Mouse (Mus musculus): Measurements from ENCODE around the gene Coro7. TPM values are rescaled to one million over a fixed set of nuclear protein-coding genes. Genes with fewer than 3 reads are reported as not detected.
A peak's percentile ranks its signal among the peaks of the same experiment; 100 is the strongest.

The Coro7 gene
- total RNA-seq, 2 experiments from 2014 or later: 24.1 to 26.5 TPM

DNA sequence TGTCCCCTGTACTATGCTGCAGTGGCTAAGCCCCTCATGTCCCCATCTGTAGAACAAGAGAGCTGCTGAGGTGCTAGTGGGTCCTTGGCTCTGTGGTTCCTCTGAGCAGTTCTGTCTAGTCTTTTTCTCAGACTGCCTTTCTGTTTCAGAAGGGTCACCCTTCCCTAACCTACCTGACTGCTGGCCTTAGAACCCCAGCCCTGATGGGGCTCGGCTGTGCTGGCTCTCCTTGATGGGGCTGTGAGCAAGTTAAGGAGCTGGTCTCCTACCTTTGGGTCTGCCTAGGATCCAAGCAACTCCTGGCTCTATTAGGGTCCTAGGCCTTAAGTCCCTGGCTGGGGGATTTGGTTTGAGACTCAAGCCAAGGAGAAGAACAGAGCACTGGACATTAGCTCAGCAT is 64.3 kb downstream of the Coro7 start:
- no peak for DNase-seq

- DNase-seq: no peak
Observed at GRCm38 (mm10) chr16:4614639-4615038, 64.9 kb downstream of the Coro7 start.

DNA sequence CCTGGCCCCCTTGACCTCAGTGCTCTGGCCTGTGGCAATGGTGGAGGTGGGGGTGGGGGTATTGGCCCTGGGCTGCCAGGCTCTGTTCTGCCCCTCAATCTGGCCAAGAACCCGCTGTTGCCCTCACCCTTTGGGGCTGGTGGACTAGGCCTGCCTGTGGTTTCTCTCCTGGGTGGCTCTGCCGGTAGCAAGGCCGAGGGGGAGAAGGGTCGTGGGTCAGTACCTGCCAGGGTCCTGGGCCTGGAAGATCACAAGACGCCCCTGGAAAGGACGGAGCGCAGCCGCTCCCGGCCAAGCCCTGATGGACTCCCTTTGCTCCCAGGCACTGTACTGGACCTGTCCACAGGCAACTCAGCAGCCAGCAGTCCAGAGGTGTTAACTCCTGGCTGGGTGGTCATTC is 65.8 kb downstream of the Coro7 start:
- DNase-seq: no peak

DNA sequence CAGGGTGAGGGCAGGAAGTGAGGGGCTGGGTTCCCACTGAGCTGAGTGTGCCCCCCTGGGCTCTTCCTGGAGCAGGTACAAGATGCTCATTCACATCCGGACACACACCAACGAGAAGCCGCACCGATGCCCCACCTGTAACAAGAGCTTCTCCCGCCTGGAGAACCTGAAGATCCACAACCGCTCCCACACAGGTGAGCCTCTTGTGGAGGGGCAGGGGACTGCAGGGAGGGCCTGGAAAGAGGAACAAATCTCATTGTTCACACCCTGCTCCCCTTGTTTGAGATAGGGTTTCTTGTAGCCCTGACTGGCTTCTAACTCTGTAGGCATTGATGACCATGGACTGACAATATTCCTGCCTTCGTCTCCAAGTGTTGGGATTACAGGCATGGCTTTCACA is 67.9 kb downstream of the Coro7 start:
- no peak for DNase-seq

DNA sequence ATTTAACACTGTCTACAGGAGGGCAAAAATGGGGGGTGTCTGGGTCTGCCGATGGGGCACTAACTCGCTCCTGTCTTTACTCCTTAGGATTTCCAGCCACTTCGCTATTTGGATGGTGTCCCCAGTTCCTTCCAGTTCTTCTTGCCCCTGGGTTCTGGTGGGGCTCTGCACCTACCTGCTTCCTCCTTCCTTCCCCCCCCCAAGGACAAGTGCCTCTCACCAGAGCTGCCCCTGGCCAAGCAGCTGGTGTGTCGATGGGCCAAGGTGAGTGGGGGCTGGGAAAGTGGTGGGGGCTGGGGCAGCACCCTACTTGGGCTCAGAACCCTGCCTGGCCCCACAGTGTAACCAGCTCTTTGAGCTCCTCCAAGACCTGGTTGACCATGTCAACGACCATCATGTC is 68.4 kb downstream of the Coro7 start:
- DNase-seq: no peak

- no peak for DNase-seq
Observed at GRCm38 (mm10) chr16:4608532-4609059, 71.0 kb downstream of the Coro7 start.

- DNase-seq: peak; percentile 89
Observed at GRCm38 (mm10) chr16:4607818-4608531, 71.6 kb downstream of the Coro7 start.

DNA sequence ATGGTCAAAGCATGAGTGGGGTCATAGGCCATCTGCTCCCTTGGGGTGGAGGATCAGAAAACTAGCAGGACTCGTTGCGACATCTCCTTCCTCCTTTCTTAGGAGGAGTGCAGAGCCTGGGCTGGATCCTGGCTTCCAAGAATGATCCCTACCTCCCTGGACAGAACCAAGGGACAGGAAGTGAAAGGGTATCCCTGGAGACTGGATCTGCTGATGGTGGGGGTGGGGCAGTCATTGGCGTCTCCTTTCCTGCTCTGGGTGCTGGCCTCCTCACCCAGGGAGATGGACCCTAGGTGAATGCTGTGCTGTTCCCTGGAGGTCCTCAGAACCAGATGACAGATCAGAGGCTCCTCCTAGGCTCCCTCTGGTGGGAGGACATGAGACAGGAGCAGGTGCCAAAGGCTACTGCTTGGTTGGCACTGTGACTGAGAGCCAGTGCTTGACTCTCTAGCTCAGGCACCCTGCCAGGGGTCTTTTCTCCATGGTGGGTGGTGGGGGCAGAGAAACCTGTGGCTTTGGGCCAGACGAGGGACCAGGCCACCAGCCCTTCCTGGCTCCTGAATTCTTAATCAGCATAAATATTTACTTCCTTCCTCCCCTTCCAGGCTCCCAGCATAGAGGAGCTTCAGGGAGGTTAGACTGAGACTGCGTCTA is 73.0 kb downstream of the Coro7 start:
- peak; percentile 73 for DNase-seq

GRCm38 (mm10) chr16:4605514-4606131 is 74.0 kb downstream of the Coro7 start:
- DNase-seq: no peak

DNA sequence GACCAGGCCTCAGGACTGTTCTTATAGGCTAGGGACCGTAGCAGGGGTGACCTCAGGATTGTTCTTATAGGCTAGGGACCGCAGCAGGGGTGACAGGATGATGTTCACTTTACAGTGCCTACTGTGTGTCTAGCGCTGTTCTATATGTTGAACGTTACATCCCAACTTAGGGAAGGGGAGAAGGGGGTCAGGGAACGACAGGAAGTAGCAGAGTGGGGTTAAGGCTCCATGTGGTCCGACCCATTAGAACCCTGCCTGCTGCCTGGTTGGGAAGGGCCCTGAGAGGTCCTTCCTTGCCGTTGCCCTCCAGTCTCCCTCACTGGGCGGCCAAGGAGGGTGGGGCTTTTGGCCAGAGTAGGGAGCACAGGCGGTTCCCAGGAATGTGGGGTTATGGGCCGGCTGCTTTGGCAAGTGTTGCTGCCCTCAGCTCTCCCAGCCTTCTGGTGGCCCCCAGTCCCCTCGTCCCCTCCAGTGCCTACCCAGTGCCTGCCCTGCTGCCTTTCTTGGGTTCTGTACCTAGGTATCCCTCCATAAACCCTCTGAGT is 75.2 kb downstream of the Coro7 start:
- DNase-seq: no peak

- no peak for DNase-seq
Observed at GRCm38 (mm10) chr16:4603453-4603837, 76.1 kb downstream of the Coro7 start.

DNA sequence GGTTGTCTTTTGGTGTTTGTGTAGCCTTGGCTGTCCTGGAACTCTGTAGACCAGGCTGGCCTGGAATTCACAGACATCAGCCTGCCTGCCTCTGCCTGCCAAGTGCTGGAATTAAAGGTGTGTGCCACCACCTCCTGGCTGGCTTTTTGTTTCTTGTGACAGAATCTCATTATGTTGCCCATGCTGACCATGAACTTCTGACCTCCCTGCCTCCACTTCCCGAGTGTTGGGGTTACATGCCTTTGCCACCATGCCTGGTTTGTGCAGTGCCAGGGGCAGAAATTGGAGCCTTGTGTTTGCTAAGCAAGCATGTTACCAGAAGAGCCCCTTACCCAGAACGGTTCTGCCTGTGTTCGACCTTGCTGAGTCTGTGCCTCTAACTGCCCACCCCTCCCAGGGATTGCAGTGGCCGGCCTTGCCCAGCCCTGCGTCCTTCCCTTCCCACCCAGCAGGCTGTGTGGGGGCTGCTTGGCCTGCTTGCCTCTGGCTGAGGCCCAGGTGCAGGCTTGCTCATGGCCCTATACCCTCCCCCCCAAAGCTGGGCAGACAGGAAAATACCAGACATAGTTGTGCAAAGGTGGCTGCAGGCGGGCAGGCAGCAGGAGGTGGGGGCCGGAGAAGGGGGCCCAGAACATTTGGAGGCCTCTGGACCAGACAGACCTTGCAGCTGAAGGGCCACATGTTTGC is 76.7 kb downstream of the Coro7 start:
- DNase-seq: peak; percentile 54

- DNase-seq: no peak
Observed at GRCm38 (mm10) chr16:4602189-4602588, 77.4 kb downstream of the Coro7 start.

GRCm38 (mm10) chr16:4600701-4601310 is 78.8 kb downstream of the Coro7 start:
- no peak for DNase-seq

- no peak for DNase-seq
Observed at GRCm38 (mm10) chr16:4599616-4600015, 80.0 kb downstream of the Coro7 start.

DNA sequence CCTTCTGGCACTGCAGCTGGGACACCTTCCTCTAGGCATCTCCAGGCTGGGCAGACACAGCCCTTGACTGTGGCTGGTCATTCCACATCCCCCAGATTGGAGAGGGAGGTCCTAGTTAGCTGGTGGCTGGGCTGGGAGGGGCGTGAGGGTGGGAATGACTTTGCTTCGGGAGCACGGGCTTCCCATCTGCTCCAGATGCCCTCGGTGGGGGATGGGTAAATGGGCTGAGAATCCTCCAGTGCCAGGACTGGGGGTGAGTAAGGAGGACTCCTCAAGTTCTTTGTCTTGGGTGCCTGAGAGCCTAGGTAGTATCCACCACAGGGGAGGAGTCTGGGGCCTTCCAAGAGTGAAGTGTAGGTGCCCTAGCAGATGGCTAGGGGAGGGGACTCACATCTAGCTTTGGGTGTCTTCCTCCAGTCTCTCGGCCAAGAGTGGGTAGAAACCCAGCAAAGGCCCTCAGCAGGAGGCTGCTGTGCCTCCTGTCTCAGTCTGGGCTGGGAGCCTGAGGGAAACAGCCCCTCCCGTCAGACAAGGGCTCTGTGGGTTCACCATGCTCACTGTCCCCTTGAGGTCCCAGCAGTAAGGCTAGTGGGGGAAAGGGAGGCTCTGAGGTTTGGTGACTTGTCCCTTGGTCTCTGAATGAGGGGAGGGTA is 80.6 kb downstream of the Coro7 start:
- DNase-seq: no peak

DNA sequence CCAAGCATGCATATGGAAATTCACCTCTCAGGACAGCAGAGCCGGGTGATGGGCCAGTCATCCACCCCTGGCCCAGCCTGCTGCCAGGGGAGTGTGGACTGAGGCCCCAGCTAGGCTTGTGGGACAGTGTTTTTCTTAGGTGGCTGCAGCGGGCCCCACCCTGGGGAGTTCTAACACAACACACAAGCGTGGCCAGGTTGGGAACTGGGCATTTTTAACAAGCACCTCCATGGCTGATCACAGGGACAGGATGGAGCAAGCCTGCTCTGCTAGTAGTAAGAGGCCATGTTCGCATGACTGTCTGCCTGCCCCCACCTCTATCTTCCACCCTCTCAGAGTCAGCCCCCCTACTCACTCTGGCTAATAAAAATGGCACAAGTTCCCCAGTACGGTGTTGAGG is 81.5 kb downstream of the Coro7 start:
- DNase-seq: no peak

GRCm38 (mm10) chr16:4597296-4597695 is 82.3 kb downstream of the Coro7 start:
- peak; percentile 47 for DNase-seq

DNA sequence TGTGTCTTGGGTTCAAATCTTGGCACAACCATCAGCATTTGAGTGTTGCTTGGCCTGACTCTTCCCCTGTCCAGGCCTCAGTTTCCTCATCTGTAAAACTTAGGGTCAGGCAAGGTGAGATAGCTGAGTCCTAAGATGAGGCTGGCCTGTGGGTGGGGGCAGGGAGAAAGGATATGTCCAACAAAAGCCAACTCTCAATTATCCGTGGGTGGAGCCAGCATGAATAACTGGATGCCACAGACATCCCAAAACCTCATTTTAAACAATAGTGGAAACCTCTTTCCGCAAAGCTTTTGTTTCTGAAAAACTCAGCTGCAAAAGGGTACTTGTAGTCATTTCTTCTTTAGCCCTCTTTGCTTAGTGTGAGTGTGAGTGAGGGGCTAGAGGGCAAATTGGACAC is 82.7 kb downstream of the Coro7 start:
- DNase-seq: no peak

- DNase-seq: no peak
Observed at GRCm38 (mm10) chr16:4596141-4596728, 83.3 kb downstream of the Coro7 start.

GRCm38 (mm10) chr16:4595527-4595963 is 84.0 kb downstream of the Coro7 start:
- DNase-seq: peak; percentile 67

All from heart, postnatal 4 days (tissue).